Mouse (Mus musculus): ENCODE results near the gene Il22ra1. TPM values are rescaled to one million over a fixed set of nuclear protein-coding genes. Genes with fewer than 3 reads are reported as not detected.
A peak's percentile ranks its signal among the peaks of the same experiment; 100 is the strongest.

Il22ra1 gene
- polyA plus RNA-seq, 1 experiment from 2014 or later, result not detected

DNA sequence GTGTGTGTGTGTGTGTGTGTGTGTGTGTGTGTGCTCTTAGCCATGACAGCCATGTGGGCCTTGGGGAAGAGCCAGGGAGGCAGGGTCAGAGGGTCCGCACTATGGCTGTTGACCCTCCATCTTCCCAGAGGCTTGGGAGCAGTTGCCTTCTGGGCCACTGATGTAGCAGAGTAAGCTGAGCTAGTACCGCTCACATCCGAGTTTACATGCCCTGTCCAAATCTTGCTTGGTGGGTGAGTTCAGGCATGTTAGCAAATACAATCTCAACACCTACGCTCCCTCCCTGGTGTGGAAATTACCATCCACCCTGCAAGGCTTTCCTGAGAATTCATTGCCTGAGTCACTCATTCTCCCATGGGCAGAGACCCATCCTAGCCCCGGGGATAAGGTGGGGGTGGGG, 53.3 kb downstream of the Il22ra1 start:
- Histone ChIP-seq H3K9ac (no peak overlapping the region), H3K27me3 (replicated peaks) (no peaks in the 10 kb centered on the region), H3K36me3 (replicated peaks) (no peaks in the 10 kb centered on the region), H3K9me3 (no peaks in the 10 kb centered on the region), H3K4me2 (no peak overlapping the region), H3K4me3 (no peak overlapping the region), H3K27ac (no peak overlapping the region), H3K4me1 (no peaks in the 10 kb centered on the region)
- no peak for ATAC-seq (replicated peaks)
- WGBS, result 86% methylated on average over 5 of the region's 5 CpGs

DNA sequence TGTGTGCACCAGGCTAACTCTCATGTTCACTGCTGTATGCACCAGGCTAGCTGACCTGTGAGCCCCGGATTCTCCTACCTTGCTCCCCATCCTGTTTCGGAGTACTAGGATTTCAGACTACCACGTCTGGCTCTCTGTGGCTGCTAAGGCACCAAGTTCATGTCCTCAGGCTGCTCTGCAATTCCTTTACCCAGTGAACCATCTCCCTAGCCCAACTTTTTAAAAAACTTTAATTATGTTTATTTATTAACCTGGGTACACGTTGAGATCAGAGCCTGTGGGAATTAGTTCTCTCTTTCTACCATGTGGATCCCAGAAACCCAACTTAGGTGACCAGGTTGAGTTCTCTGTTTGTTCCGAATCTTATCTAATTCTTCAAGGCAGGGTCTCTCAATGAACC, 58.6 kb downstream of the Il22ra1 start:
- WGBS, result 88% methylated on average over 5 of the region's 5 CpGs

DNA sequence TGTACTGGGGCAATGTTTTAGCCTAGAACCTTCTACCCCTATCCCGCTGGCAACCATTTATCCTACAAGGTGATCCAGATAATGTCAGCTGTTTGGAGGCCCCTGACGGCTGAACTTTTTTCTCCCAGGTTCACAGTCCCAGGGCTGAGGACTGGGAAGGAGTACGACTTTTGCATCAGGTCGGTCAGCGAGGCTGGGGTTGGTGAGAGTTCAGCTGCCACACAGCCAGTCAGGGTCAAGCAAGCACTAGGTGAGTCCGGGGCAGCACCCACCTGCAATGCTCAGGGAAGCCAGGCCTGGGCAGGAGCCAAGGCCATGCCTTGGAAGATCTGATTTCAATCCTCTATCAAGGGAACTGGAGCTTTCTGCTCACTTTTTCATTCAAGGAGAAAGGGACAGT, 59.3 kb downstream of the Il22ra1 start:
- ATAC-seq (replicated peaks), result no peak

More for the DNA sequence above, 58.6 kb downstream of the Il22ra1 start:
- ATAC-seq (replicated peaks), result no peak
- no peak overlapping the region for H3K9ac ChIP-seq
- H3K4me1 ChIP-seq, result no peaks in the 10 kb centered on the region
- no peak overlapping the region for H3K4me3 ChIP-seq
- H3K27me3 ChIP-seq (replicated peaks), result no peaks in the 10 kb centered on the region
- H3K36me3 ChIP-seq (replicated peaks), result no peaks in the 10 kb centered on the region
- no peak overlapping the region for H3K27ac ChIP-seq
- no peaks in the 10 kb centered on the region for H3K9me3 ChIP-seq
- no peak overlapping the region for H3K4me2 ChIP-seq

DNA sequence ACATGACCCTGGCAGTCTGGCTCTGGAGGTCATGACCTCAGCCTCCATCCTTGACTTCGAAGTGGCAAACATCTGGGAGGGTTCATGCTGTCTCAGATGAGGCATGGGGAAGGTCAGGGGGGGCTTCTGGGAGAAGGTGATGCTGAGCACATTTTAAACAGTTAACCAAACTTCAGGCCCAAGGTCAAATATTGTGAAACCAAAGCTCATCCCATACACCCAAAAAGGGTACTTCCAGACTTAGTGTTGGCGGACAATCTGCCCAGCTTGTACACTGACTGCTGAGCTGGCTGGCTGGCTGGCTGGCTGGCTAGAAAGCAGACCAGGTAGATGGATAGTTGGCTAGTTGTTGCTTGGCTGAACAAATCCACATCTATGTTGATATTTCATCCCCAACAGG, 61.2 kb downstream of the Il22ra1 start:
- no peaks in the 10 kb centered on the region for H3K36me3 ChIP-seq (replicated peaks)
- H3K4me2 ChIP-seq, result no peak overlapping the region
- H3K4me3 ChIP-seq, result no peak overlapping the region
- H3K9me3 ChIP-seq, result no peaks in the 10 kb centered on the region
- H3K27me3 ChIP-seq (replicated peaks), result no peaks in the 10 kb centered on the region
- WGBS, result 85% methylated on average over 2 of the region's 2 CpGs
- H3K27ac ChIP-seq, result no peak overlapping the region
- ATAC-seq (replicated peaks), result no peak
- no peak overlapping the region for H3K9ac ChIP-seq
- H3K4me1 ChIP-seq, result no peaks in the 10 kb centered on the region

More for the DNA sequence above, 59.3 kb downstream of the Il22ra1 start:
- Histone ChIP-seq H3K9me3 (no peaks in the 10 kb centered on the region), H3K36me3 (replicated peaks) (no peaks in the 10 kb centered on the region), H3K4me2 (no peak overlapping the region), H3K4me1 (no peaks in the 10 kb centered on the region), H3K27me3 (replicated peaks) (no peaks in the 10 kb centered on the region), H3K9ac (no peak overlapping the region), H3K4me3 (no peak overlapping the region), H3K27ac (no peak overlapping the region)
- WGBS, result 91% methylated on average over 6 of the region's 6 CpGs

DNA sequence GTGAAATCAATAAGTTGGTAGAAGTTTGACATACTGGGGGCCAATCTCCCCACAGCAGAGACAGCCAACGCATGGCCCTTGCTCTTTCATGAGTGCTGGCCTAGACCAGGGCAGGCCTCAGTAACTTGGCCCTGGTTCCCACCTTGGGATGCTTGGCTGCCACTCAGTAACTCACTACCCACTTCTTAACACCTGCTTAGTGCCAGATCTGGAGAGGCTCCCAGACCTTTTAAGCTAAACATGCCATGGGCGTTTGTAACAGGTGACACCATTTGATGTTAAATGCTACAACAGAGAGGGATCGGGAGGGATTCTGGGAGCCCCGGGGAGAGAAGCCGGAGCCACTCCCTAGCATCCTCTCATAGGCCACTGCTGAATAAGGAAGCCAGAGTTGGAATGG, 64.8 kb downstream of the Il22ra1 start:
- 94% methylated on average over 5 of the region's 5 CpGs for WGBS
- Histone ChIP-seq H3K9ac (no peak overlapping the region), H3K36me3 (replicated peaks) (no peaks in the 10 kb centered on the region), H3K4me2 (no peak overlapping the region), H3K9me3 (no peaks in the 10 kb centered on the region), H3K27me3 (replicated peaks) (no peaks in the 10 kb centered on the region), H3K4me3 (no peak overlapping the region), H3K27ac (no peak overlapping the region), H3K4me1 (no peaks in the 10 kb centered on the region)
- no peak for ATAC-seq (replicated peaks)

DNA sequence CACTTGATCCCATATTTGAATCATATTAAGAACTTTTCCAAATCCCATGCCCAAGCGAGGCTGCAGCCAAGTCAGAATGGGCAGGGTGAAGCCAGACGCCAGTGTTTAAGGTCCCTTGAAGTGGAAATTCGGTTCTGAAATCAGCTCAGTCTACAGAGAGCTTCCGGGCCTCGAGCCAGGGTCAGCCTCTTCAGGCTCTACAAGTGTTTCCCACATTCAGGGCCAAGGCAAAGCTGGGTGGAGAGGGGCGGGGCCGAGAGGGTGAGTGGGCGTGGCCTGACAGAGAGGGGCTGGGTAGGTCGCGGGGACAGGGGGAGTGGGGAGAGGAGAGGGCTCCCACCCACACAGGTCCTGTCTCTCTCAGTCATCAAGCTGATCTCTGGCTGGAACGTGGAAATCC, 70.0 kb downstream of the Il22ra1 start:
- no peak overlapping the region for H3K4me3 ChIP-seq
- ATAC-seq (replicated peaks), result 0 out of 2 replicates have a peak, but pooled peaks have one; percentile 27
- H3K27me3 ChIP-seq (replicated peaks), result no peaks in the 10 kb centered on the region
- WGBS, result 34% methylated on average over 11 of the region's 11 CpGs
- no peaks in the 10 kb centered on the region for H3K4me1 ChIP-seq
- H3K9me3 ChIP-seq, result no peaks in the 10 kb centered on the region
- no peaks in the 10 kb centered on the region for H3K36me3 ChIP-seq (replicated peaks)
- no peak overlapping the region for H3K9ac ChIP-seq
- H3K4me2 ChIP-seq, result no peak overlapping the region
- H3K27ac ChIP-seq, result no peak overlapping the region

DNA sequence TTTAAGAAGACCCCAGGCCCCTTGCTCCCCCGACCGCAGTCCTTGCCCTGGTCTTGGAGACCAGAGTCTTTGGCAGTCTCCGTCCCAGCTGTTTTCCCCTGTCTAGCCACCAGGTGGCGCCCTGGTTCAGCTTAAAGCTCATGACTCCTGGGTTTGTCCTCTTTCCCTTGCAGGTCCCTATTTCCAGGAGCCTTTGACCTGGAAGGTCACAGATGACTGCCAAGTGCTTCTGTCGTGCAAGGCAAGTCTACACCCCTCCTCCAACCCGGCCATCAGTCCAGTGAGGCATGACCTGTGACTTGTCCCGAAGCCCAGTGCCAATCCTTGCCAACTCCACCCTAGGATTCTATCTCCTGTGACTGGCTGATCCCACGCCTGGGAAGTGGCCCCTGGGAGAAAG, 73.6 kb downstream of the Il22ra1 start:
- no peak overlapping the region for H3K9ac ChIP-seq
- no peaks in the 10 kb centered on the region for H3K9me3 ChIP-seq
- H3K4me3 ChIP-seq, result no peak overlapping the region
- 16% methylated on average over 8 of the region's 8 CpGs for WGBS
- H3K4me1 ChIP-seq, result no peaks in the 10 kb centered on the region
- H3K27ac ChIP-seq, result no peak overlapping the region
- no peak overlapping the region for H3K4me2 ChIP-seq
- H3K36me3 ChIP-seq (replicated peaks), result no peaks in the 10 kb centered on the region
- H3K27me3 ChIP-seq (replicated peaks), result no peaks in the 10 kb centered on the region
- ATAC-seq (replicated peaks), result 0 out of 2 replicates have a peak, but pooled peaks have one; percentile 45

Other genes starting within 250 kb of the Il22ra1 start
- gene Stpg1, start 233.4 kb upstream of the Il22ra1 start, polyA plus RNA-seq (2015; fragmentation: Nextera tagmentation; extraction: Ambion mirVana), result 0.36 and 0.59 TPM in 2 replicates
- 10.7 and 13.1 TPM in 2 replicates for gene Nipal3, start 233.1 kb upstream of the Il22ra1 start, polyA plus RNA-seq (2015; fragmentation: Nextera tagmentation; extraction: Ambion mirVana)
- 1.5 TPM in 2 replicates for gene Grhl3, start 154.5 kb upstream of the Il22ra1 start, polyA plus RNA-seq (2015; fragmentation: Nextera tagmentation; extraction: Ambion mirVana)
- gene Ifnlr1, start 41.9 kb upstream of the Il22ra1 start, polyA plus RNA-seq (2015; fragmentation: Nextera tagmentation; extraction: Ambion mirVana), result 0.19 and 0.41 TPM in 2 replicates
- gene Myom3, start 31.5 kb downstream of the Il22ra1 start, polyA plus RNA-seq (2015; fragmentation: Nextera tagmentation; extraction: Ambion mirVana), result 0.27 and 0.70 TPM in 2 replicates
- gene Srsf10, start 127.6 kb downstream of the Il22ra1 start, polyA plus RNA-seq (2015; fragmentation: Nextera tagmentation; extraction: Ambion mirVana), result 183 and 190 TPM in 2 replicates
- 92.1 and 96.0 TPM in 2 replicates for gene Pnrc2, start 145.7 kb downstream of the Il22ra1 start, polyA plus RNA-seq (2015; fragmentation: Nextera tagmentation; extraction: Ambion mirVana)
- gene Cnr2, start 167.2 kb downstream of the Il22ra1 start, polyA plus RNA-seq (2015; fragmentation: Nextera tagmentation; extraction: Ambion mirVana), result 0.19 TPM in 1 of 2 replicates, not detected in the other
- 63.2 and 68.3 TPM in 2 replicates for gene Fuca1, start 192.6 kb downstream of the Il22ra1 start, polyA plus RNA-seq (2015; fragmentation: Nextera tagmentation; extraction: Ambion mirVana)
- 57.0 and 63.4 TPM in 2 replicates for gene Hmgcl, start 218.3 kb downstream of the Il22ra1 start, polyA plus RNA-seq (2015; fragmentation: Nextera tagmentation; extraction: Ambion mirVana)
- 41.6 and 44.2 TPM in 2 replicates for gene Gale, start 235.6 kb downstream of the Il22ra1 start, polyA plus RNA-seq (2015; fragmentation: Nextera tagmentation; extraction: Ambion mirVana)
- gene Lypla2, start 244.5 kb downstream of the Il22ra1 start, polyA plus RNA-seq (2015; fragmentation: Nextera tagmentation; extraction: Ambion mirVana), result 228 and 233 TPM in 2 replicates

Measured in midbrain, embryonic 15.5 days (tissue).